Comparison of ENCODE assay signal across 10 mouse cellular contexts in the genomic region with DNA sequence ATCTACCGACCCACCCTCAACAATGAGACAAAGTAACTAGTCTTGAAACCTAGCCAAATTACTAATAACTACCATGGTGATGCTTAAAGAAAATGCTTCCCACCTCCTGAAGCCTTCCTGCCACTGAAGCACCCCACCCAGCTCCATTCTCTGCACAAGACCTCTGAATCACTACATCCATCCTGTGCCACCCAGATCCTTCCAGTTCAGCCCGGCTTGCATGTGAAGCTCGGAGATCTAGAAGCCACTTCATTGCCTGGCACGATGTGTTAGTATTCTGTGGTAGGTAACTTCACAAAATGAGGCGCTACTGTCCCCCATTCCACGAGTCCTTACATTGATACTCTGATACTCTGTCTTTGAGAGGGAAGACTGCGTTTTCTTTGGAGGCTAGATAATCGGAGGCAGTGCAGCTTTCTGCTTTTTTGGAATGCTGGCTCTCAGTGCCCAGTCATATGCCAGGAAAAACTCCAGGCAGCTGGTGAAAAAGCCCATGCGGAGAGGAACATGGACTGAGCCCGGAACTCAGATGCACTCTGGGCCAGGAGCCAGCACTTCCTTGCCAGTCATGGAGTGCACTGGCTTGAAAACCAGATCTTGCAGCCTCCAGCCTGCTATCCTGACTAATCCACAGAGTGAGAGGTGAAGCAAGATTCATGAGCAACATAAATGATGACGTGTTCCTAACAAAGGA. TPM values are rescaled to one million over a fixed set of nuclear protein-coding genes. Genes with fewer than 3 reads are reported as not detected.
DNase-seq lines count a peak whose midpoint lies in the region; ATAC-seq lines count a peak whose summit lies in the region.
"Had no signal": no experiment of that assay in that cellular context is flagged by ENCODE, and none has a peak within 500 bp of the region (broad histone marks: within the 10 kb centered on the region; RNA-seq: fewer than 3 reads in every experiment).

No protein-coding gene starts in this region.

- H3K27ac ChIP-seq in hindbrain, embryonic 15.5 days (replicated peaks), result peak overlapping the region; percentile 44; the same call in 1 of the 2 replicates
- H3K27ac ChIP-seq in hindbrain, embryonic 12.5 days, result no peak overlapping the region
- H3K27ac ChIP-seq: embryonic facial prominence, embryonic 12.5 days had no signal

- H3K27me3 ChIP-seq in hindbrain, embryonic 15.5 days, result no peaks in the 10 kb centered on the region
- H3K27me3 ChIP-seq in hindbrain, embryonic 12.5 days, result no peaks in the 10 kb centered on the region
- H3K27me3 ChIP-seq: embryonic facial prominence, embryonic 12.5 days had no signal

- no peak overlapping the region for H3K9ac ChIP-seq in hindbrain, embryonic 15.5 days
- no peak overlapping the region for H3K9ac ChIP-seq in hindbrain, embryonic 12.5 days
- H3K9ac ChIP-seq: embryonic facial prominence, embryonic 12.5 days; lung, embryonic 14.5 days had no signal

- intact Hi-C loops in left cerebral cortex, postnatal 4 days (cut with DNase I), result no loop called here

- H3K4me2 ChIP-seq in hindbrain, embryonic 15.5 days, result 0 out of 2 replicates have a peak overlapping the region, but pooled peaks have one; percentile 7
- no peak overlapping the region for H3K4me2 ChIP-seq in hindbrain, embryonic 12.5 days (replicated peaks)
- H3K4me2 ChIP-seq: embryonic facial prominence, embryonic 12.5 days; lung, embryonic 14.5 days had no signal

- ATAC-seq in hindbrain, embryonic 15.5 days (ENCODE audit: low FRiP score, low read depth), result peak; percentile 75
- ATAC-seq in hindbrain, embryonic 12.5 days (ENCODE audit: low FRiP score), result no peak
- peak; percentile 93 for ATAC-seq in frontal cortex, adult (ENCODE audit: low TSS enrichment)
- no peak for ATAC-seq in activated CD4-positive, CD25-positive, alpha-beta regulatory T cell, adult 4 months

- no peaks in the 10 kb centered on the region for H3K9me3 ChIP-seq in hindbrain, embryonic 15.5 days
- H3K9me3 ChIP-seq in hindbrain, embryonic 12.5 days (replicated peaks), result no peaks in the 10 kb centered on the region
- H3K9me3 ChIP-seq: embryonic facial prominence, embryonic 12.5 days had no signal

- H3K36me3 ChIP-seq in hindbrain, embryonic 15.5 days, result no peaks in the 10 kb centered on the region
- H3K36me3 ChIP-seq in hindbrain, embryonic 12.5 days, result no peaks in the 10 kb centered on the region
- H3K36me3 ChIP-seq: embryonic facial prominence, embryonic 12.5 days had no signal

- 75% methylated on average over 11 of the region's 11 CpGs for WGBS in hindbrain, embryonic 15.5 days
- 92% methylated on average over 11 of the region's 11 CpGs for WGBS in hindbrain, embryonic 12.5 days

- H3K4me3 ChIP-seq in hindbrain, embryonic 15.5 days, result no peak overlapping the region
- no peak overlapping the region for H3K4me3 ChIP-seq in hindbrain, embryonic 12.5 days
- H3K4me3 ChIP-seq: embryonic facial prominence, embryonic 12.5 days had no signal

- DNase-seq in adrenal gland, postnatal 10 days, result peak; percentile 74
- DNase-seq in kidney, adult 8-10 months, result peak; percentile 55 to 70
- peak; percentile 98 for DNase-seq in left cerebral cortex, postnatal 4 days
- no peak for DNase-seq in embryo, embryonic 9.5 days (ENCODE audit: extremely low spot score)
- DNase-seq: lung, embryonic 14.5 days had no signal

- H3K4me1 ChIP-seq in hindbrain, embryonic 15.5 days (replicated peaks), result no peaks in the 10 kb centered on the region
- H3K4me1 ChIP-seq in hindbrain, embryonic 12.5 days, result peaks cover 5% of the 10 kb centered on the region; the same call in 1 of the 2 replicates
- H3K4me1 ChIP-seq: embryonic facial prominence, embryonic 12.5 days had no signal

RNA-seq across cellular contexts. Expression of a gene that starts 16.5 kb away (rescaled TPM):
- polyA plus RNA-seq in hindbrain, embryonic 15.5 days (2015; fragmentation: Nextera tagmentation; extraction: Ambion mirVana), result 47.7 and 54.6 TPM in 2 replicates
- 41.4 and 45.9 TPM in 2 replicates for polyA plus RNA-seq in hindbrain, embryonic 12.5 days (2016; fragmentation: Nextera tagmentation; extraction: Ambion mirVana)
- 10 to 100 TPM; 19.3 to 24.1 TPM for total RNA-seq in adrenal gland, postnatal 10 days (2021)
- total RNA-seq in left cerebral cortex, postnatal 4 days (2021), result 100 to 1,000 TPM; 135 TPM
- polyA plus RNA-seq in activated CD4-positive, CD25-positive, alpha-beta regulatory T cell, adult 4 months (2017; shearing (Covaris generic)), result 1 to 10 TPM; 4.7 to 6.6 TPM

RNA-seq across cellular contexts. Expression of a gene that starts 38.0 kb away (rescaled TPM):
- 23.9 and 24.0 TPM in 2 replicates for polyA plus RNA-seq in hindbrain, embryonic 15.5 days (2015; fragmentation: Nextera tagmentation; extraction: Ambion mirVana)
- polyA plus RNA-seq in hindbrain, embryonic 12.5 days (2016; fragmentation: Nextera tagmentation; extraction: Ambion mirVana), result 22.1 and 23.5 TPM in 2 replicates
- total RNA-seq in adrenal gland, postnatal 10 days (2021), result 10 to 100 TPM; 13.0 to 19.4 TPM
- total RNA-seq in left cerebral cortex, postnatal 4 days (2021), result 10 to 100 TPM; 25.6 to 27.1 TPM
- 10 to 100 TPM; 50.5 to 53.0 TPM for polyA plus RNA-seq in activated CD4-positive, CD25-positive, alpha-beta regulatory T cell, adult 4 months (2017; shearing (Covaris generic))

Comparison
In these comparisons a context has a peak if more than half of its experiments do, and no peak if none do; other contexts are left out.
1. ATAC-seq: peak in hindbrain, embryonic 15.5 days (single experiment) and frontal cortex, adult (single experiment); none in hindbrain, embryonic 12.5 days (single experiment) and activated CD4-positive, CD25-positive, alpha-beta regulatory T cell, adult 4 months (single experiment).